Mouse (Mus musculus) large intestine, adult 2 months (tissue): ENCODE results near the gene Klrb1a. TPM values are rescaled to one million over a fixed set of nuclear protein-coding genes. Genes with fewer than 3 reads are reported as not detected.
"Not testable (repeated sequence)": the region's sequence is repeated elsewhere in the genome, so short reads cannot be mapped to it uniquely, and the experiment has no call there.

Experiments used
- DNase-seq: peaks from one replicate; pipeline ENCODE4 v3.0.0-alpha.2; 2012; ENCODE audit warnings: low read depth, low spot score
- WGBS: fragments of 180-500 bp; shearing (Covaris S2); methylation state at CpG from one replicate; pipeline ENCODE4 v1.1.7; 2018; 5-methylcytosine and 5-hydroxymethylcytosine counted together
- polyA plus RNA-seq: library from polyadenylated mRNA; depleted of rRNA; stranded (reverse); fragments of >200 nt; gene quantifications from 2 replicates; pipeline ENCODE4 v1.2.3, GENCODE M21; 2012; rRNA removed

Klrb1a gene
- 0.30 and 0.41 TPM in 2 replicates for polyA plus RNA-seq

DNA sequence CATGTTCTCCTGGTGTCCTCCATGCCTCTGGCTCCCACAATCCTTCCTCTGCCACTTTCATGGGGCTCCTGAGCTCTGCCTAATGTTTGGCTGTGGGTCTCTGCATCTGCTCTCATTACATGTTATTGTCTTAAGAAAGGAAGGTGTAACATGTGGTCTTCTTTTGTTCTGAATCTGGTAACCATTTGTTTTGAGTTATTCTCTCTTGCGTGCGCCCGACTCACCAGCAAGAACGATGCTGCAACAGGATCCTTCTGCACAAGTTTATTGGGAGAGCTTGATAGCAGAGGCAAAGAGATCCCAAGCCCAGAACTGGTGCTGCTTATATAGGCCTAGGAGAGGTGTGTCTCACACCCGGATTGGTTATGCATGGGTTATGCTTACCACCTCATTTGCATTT, at the start of gene Klrb1a:
Klrb1a (minus strand) TSS at position 101 of the 400 bp plus-strand sequence.
- DNase-seq = not testable (repeated sequence)
- 92% methylated on average over 5 of the region's 5 CpGs for WGBS

DNA sequence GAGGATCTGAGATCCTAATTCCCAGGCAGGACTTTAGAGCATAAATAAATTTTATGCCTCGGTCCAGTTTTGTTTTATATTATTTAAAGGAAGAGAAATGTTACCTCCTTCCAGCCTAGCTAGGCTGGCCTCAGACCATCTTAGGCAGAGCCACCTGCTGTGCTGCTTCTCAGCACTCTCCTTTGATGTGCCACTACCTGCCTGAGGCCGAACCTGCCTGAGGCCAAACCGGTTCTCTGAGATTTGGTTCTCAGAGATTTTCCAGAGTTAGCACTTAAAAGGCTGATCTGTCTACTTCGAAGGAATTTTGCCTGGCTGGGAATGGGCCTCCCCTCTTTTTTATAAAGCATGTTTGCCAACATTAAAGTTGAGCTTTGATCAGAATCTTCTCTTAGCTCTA, 46.6 kb upstream of the Klrb1a start:
- DNase-seq = no peak
- WGBS = 64% methylated on average over 4 of the region's 4 CpGs

DNA sequence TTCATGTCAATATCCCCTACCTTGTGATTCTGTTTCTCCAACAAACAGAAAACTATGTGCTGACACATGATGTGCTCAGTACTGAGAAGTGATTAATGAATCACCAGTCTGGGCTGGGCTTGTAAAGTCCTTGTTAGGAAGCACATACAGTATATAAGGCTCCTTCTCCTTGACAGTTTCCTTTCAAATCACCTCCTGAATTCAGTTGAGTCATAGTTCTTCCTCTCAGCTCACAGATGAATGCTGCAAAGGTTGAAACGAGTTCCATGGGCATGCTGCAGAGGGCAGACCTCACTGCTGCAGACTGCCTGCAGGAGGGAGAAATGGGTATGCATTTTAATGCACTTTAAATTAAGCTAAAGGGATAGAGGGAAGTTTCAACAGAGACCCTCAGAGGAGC, 38.9 kb upstream of the Klrb1a start, which contains the start of gene Clec2h:
Clec2h (plus strand) TSS at position 180 of the 400 bp plus-strand sequence.
- DNase-seq = no peak
- 5% methylated on average over 1 of the region's 1 CpGs for WGBS

DNA sequence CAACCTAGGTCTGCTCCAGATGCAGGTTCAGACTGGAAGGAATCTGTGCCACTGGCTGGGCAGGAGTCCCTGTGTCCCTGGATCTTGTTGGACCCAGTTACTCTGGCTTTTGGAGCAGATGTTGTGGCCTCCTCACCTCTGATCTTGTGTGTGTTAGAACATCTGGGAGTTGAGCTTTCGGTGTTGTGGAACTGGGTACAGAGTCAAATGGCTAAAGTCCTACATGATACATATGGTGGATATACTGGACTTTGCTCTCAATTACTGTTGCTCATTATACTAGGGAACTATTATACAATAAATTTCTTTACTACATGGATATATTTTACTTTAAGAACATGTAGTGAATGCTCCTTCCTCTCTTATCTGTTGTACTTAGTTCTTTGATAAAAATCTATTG, 37.9 kb upstream of the Klrb1a start:
- WGBS = 41% methylated on average over 1 of the region's 1 CpGs
- DNase-seq = no peak

DNA sequence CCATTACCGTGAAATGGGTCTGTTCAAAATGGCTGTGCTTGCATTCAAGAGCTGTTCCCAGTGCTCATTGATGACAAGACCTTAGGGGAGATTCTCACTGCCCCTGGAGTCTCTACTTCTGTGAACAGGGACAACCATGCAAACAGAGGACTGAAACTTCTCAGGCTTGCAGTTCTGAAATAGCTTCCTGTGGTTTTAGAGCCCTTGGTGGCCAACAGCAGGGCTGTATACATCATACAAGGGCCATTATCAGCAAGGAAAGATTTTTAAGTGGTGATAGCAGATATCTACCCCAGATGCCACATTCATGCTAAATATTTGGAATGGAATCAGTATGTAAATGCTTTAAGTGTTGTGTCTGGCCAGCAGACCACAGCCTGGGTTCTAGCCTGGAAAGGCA, 29.6 kb upstream of the Klrb1a start:
- no peak for DNase-seq
- WGBS = 72% methylated on average over 1 of the region's 1 CpGs

DNA sequence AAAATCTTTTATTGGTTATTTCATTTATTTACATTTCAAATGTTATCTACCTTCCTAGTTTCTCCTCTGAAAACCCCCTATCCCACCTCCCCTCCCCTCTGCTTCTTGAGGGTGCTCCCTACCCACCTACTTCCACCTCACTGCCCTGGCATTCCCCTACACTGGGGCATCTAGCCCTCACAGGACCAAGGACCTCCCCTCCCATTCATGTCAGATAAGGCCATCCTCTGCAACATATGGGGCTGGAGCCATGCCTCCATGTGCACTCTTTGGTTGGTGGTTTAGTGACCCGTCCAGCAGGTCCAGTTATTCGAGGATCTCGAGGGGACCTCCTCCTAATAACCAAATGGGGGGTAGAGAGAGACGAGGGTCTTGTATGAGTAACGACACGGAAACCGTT, 27.5 kb upstream of the Klrb1a start:
- 75% methylated on average over 7 of the region's 7 CpGs for WGBS
- not testable (repeated sequence) for DNase-seq

DNA sequence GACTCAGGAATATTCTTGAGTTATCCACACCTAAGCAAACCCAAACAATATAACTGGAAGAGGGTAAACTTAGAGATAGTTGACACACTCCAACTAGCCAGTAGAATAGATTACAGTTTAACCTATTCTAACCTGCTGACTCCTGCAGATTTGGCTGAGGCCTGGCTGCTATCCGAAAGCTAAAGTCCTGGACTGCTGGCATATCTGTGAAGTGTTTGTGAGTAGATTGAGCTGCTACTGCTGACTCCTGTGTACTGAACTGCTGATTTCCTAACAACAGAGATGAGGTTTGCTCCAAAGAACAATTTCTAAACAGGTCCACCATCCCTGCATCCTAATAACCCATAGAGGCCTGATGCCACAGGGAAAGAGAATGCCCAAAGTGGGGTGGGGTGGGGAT, 26.9 kb upstream of the Klrb1a start:
- DNase-seq = no peak
- WGBS = 22% methylated on average over 1 of the region's 1 CpGs

DNA sequence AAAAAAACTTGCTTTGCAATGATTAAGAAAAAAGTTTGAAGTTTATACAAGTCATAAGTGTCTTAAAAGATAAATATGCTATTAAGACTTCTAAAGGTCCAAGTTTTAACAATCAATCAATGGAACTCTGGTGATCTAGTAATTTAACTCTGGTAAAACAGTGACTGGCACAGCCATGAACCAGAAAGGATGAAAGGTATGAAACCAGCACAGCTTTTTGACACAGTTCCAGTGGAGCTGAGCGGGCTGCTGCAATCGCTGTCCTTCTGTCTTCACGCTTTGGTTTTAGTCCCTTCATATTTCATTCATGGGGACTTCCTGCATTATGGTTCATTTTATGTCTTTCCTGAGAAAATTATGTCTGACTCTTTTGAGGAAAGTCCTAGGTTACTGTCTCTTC, 26.3 kb upstream of the Klrb1a start:
- DNase-seq = no peak
- 23% methylated on average over 3 of the region's 3 CpGs for WGBS

DNA sequence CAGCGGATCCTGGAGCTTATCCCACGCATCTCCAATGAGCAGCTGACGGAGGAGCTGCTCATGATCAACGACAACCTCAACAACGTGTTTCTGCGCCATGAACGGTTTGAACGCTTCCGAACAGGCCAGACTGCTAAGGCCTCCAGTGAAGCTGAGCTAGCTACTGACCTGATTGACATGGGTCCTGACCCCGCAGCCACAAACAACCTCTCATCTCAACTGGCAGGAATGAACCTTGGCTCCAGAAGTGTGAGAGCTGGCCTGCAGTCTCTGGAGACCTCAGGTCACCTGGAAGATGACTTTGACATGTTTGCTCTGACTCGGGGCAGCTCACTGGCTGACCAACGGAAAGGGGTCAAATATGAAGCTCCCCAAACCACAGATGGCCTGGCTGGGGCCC, 22.4 kb upstream of the Klrb1a start:
- DNase-seq = not testable (repeated sequence)
- 93% methylated on average over 12 of the region's 12 CpGs for WGBS

DNA sequence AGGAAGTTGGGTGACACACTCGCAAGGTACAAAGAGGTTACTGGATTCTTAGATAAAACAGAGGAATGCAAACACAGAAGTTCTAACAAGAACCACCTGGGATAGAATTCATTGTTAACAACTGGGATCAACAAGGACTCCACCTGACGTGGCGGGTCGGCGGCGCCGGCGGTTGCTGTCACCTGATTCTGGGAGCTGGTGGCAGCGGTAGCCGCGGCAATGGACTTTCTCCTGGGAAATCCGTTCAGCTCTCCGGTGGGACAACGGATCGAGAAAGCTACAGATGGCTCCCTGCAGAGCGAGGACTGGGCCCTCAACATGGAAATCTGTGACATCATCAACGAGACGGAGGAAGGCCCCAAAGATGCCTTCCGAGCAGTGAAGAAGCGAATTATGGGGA, 21.4 kb upstream of the Klrb1a start:
- not testable (repeated sequence) for DNase-seq
- WGBS = 88% methylated on average over 20 of the region's 20 CpGs

DNA sequence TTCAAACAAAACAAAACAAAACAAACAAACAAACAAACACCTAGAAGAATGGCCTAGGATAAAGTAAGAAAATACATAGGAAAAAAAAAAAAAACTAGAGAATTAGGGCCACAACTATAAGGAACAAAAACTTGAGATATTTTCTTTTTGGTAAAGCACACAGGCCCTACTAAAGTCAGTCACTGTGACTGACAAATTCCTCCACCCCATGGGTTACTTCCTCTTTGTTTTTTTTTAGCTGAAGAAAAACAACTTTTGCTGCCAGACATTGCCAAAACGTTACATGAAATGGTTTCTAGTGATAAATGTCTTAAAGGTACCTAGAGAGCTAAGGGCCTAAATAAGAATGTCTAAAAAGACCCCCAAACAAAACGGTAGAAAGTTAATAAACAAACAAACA, 20.7 kb upstream of the Klrb1a start:
- WGBS = 69% methylated on average over 2 of the region's 2 CpGs
- no peak for DNase-seq

DNA sequence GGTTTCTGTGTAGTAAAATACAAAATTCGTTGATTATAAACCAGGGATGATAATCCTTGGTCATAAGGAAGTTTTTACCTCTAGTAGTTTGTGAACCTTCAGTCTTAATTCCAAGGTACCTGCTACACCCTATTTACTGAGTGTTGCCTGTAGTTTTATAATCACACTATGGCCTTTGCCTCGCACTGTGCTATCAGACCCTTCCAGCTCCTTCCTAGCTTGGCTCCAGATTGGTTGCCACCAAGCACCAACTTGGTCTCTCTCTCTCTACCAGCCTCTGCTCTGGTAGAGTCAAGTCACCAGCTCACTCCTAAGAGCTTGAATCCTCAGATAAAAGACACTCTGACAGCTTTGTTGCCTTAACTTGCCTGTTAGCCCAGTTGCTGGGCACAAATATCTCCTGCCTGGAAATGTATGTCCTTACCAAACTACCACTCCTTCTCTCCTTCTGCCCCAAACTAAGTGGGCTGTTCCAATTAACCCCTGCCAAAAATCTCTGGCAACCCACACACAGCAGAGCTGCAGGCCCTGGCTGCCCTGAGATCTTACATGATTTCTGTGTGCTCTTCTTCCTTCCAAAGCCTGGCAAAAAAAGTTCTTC, 17.9 kb upstream of the Klrb1a start:
- WGBS = 28% methylated on average over 2 of the region's 2 CpGs

DNA sequence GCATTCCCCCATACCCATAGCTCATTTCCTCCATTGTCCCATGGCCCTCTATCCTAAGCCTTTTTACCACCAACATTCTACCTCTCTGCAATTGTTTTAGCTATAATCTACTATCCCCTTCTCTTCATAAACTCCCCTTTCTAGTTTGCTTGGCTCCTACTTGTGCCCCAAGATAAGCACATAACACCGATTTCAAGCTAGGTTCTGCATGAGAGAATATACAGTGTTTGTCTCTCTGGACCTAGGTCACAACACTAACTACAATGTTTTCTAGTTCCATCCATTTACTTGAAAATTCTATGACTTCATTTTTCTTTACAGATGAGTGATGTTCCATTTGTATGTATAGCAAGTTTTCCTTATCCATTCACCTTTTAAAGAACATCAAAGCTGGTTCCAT, 17.3 kb upstream of the Klrb1a start:
- 43% methylated on average over 1 of the region's 1 CpGs for WGBS

More for the DNA sequence above, 17.9 kb upstream of the Klrb1a start:
- DNase-seq = no peak

DNA sequence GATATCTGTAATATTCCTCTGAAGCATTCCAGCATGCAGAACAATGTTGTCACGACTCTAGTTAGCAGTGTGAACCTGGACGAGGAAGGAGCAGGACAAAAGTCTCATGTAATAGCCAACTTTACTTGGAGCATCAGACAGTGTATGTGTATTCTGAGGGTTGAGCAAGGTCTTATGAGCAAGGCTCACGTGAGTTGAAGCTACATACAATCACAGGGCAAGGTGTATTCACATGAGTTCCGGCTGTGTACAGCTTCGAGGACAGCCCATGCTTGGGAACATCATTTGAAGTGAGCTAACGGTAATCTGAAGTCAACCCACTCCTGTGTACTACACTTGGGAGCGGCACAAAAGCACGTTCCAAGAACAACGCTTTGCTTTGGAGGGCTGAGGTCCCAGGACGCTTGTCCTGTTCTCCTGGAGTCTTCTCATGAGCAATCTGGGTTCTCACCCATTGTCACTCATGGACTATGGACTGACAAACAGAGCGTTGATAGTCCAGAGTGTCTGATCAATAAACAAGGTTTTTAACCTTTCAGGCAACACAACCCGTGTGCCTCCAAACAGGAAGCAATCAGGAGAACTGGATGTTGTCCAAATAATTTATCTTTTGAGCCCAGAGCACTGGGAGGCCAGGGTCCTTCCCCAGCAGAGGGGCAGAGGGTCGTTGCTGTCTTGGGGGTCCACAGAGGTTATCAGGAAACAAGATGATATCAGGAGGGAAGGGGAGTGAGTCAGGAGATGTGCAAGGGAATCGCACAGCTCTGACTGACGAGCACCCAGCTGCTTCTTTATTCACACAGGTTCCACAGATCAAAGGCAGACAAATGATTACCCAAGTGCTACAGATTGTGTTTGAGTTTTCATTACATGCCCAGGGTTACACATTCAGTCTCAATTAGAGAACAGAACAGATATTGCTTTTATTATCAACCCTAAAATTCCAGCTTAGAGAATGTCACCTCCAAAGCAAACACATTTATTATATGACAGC, 7.9 kb upstream of the Klrb1a start:
- WGBS = 26% methylated on average over 15 of the region's 15 CpGs
- DNase-seq = not testable (repeated sequence)

More for the DNA sequence above, 17.3 kb upstream of the Klrb1a start:
- DNase-seq = no peak

DNA sequence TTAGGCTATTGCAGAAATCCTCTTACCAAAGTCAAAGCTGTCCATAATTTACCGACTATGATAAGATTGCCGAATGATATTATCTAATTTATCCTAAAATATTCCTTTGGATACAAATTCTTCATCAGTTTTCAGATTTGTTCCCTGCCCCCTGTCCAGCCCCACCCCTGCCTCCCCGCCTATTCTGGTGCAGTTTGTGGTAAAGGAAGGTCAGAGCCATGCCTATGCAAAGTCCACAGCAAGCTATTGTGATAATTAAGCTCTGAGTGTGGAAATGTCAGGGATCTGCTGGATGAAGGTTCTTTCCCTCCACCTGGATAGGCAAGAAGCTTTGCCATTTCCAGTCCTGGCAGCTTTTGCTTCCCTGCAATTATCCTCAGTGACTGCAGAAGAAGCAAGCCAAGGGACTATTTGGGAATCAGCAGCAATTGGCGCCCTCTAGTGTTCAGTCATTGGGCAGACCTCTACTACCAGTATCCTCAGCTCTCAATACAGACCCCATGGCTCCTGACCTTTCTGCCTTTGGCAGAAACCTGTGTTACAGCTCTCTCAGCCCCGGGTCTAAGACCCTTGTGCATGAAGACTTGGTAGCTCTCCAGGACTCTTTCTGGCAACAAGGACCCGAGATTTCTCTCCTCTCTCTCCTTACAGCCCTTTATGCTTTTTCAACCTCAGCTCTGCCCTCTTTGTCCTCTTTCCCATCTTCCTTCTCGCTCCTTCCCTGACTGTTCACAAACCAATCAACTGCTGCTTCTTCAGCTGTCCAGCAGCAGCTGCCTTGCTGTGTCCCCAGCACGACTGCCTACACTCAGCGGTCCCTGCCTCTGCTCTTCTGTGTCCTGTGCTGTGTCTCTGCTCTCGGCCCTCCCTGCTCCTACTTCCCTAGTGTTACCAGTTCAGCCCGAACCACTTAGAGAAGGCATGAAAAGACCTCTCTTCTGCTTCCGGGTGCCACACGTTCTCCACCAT, 6.7 kb upstream of the Klrb1a start:
- 37% methylated on average over 12 of the region's 13 CpGs for WGBS
- not testable (repeated sequence) for DNase-seq

DNA sequence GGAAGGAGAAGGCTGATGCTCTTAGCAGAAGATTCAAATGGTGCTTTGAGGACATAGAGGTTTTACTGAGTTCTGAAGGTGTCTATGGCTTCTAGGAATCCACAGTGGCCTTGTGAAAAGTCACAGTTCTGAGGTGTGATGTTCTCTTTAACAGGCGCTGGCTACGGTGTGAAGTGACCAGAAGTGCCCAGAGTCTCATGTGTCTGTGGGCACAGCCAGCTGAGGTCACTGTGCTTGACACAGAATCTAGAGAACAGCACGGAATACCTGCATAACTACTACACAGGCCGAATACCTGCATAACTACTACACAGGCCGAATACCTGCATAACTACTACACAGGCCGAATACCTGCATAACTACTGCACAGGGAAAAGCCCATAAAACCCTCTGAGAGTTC, 1.9 kb upstream of the Klrb1a start:
- not testable (repeated sequence) for DNase-seq
- 97% methylated on average over 6 of the region's 6 CpGs for WGBS

DNA sequence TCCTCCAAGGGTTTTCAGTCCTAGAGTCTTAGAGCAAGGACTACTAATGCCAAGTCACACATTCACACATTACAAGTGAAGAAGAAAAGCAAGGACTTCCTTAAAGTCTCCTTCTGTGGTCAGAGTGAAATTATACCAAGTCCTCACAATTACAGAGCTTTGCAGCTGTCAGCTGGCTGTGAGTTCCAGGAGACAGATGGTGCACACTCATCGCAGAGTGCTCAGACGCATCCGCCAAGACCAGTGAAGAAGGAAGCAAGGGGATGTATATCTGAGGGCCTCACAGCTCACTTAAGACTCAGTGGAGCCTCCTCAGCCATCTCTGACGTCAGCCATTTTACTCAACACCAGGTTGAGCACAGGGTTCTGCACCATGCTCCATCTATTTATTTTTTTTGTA, 1.1 kb upstream of the Klrb1a start:
- DNase-seq = no peak
- WGBS = 76% methylated on average over 4 of the region's 4 CpGs

DNA sequence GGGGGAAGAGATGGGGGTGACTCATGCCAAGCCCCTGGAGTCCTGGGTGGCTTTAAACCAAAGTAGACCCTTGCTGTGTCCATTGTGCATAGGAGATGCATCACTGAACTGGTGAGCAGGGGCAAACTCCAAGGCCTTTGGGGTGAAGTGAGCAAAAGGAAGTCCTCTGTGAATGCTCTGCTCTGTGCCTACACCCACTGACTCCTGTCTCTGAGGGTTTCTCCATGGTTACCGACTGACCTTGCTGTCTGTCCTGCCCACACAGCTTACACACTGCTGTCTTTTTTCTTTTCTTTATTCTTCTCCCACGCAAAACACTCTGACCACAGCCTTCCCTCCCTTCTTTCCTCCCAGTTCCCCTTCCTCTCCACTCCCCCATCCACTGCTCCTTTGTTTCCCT, 600 bp downstream of the Klrb1a start:
- no peak for DNase-seq
- WGBS = 72% methylated on average over 2 of the region's 2 CpGs

DNA sequence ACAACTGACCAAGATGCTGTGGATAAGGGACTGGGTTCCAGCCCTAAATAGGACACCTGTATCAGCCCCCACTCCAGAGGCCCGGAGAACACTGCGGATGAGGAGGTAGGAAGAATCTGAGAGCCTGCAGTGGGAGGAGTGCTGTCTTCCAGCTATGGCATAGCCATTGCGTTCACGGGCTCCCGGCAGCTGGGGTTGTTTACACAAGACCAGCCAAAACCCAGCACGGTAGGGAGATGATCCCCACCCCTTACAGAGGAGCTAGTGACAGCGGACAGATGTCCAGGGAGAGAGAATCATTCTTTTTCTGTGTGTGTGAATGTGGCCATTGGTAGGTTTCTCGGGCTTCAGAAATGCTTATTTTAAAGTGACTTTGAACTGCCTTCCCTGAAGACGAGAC, 17.0 kb downstream of the Klrb1a start:
- no peak for DNase-seq
- WGBS = 46% methylated on average over 9 of the region's 9 CpGs

DNA sequence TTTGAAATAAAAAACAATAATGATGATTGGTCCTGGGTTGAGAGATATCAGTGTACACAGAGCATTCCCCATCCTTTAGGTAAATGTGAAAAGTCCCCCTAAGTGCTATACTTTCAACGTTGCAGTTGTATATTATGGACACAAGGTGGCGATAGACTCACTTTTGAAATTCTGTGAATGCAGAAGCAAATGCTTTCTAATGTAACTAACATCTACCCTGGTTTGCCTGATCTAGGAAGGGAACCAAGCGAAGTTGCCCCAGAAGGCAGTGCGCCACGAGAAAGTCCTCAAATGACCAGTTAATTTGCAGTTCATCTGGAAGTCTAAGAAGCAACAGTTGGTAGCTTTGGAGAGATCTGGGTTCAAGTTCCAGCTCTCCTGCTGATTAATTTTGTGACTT, 18.8 kb downstream of the Klrb1a start:
- DNase-seq = no peak
- WGBS = 12% methylated on average over 5 of the region's 5 CpGs
